Mouse (Mus musculus) lung, postnatal 0 days (tissue): ENCODE results near the gene Ccdc3.

Experiments
- CTCF ChIP-seq: IDR thresholded peaks from 2 replicates; pipeline ENCODE4 v1.5.1; 2016; ENCODE audit warnings: antibody characterized with exemption, mild to moderate bottlenecking
- EP300 ChIP-seq: IDR thresholded peaks from 2 replicates; pipeline ENCODE4 v1.6.1; 2016; ENCODE audit warnings: antibody characterized with exemption, mild to moderate bottlenecking, control low read depth

DNA sequence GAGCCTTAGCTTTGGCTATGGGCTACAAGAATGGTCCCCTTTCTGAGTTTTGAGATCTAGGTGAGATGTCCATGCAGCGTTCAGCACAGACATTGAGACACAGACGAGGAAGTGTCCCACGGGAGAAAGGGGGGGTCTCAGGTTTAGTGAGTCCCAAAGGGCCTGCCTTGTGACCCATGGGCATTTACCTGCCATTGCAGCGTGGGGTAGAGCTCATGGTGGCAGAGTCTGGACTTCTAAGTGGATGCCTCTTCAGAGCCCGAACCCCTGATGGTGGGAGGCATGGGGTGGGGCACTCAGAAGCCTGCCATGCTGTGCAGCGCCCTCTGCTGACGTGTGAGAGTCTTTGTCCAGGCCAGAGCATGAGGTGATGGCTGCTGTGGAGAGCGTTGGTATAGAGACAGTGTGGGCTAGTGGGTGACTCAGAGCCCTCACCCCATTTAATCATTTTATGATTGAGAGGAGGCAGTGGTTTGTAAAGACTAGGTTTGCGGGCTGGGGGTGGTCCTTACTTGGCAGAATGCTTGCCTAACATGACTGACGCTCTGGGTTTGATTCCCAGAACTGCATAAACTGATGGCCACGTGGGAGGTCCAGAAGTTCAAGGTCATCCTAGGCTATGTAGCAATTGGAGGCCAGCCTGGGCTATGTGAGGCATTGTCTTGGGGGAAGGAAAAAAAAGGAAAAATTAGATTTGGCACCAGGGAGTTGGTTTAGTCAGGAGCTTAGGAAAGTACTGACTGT lies 23.6 kb downstream of the Ccdc3 start:
- TF ChIP-seq CTCF (peak; percentile 56), EP300 (no peak)
